Mouse (Mus musculus) heart, adult 2 months (tissue): ENCODE measurements around the gene Slit3.

Experiments
- CTCF ChIP-seq: fragments of 200-600 bp; IDR thresholded peaks from 2 replicates; pipeline ENCODE4 v1.8.1; 2022; ENCODE audit warnings: antibody characterized with exemption, mild to moderate bottlenecking, moderate library complexity
- EP300 ChIP-seq: fragments of 200-500 bp; IDR thresholded peaks from 2 replicates; pipeline ENCODE4 v1.6.1; 2011; ENCODE audit warnings: low read depth, low read length, control low read depth; ENCODE audit not compliant: insufficient read depth
- POLR2A ChIP-seq: fragments of 200-500 bp; IDR thresholded peaks from 2 replicates; pipeline ENCODE4 v1.6.1; 2011; ENCODE audit warnings: mild to moderate bottlenecking, low read depth, low read length, control low read depth; ENCODE audit not compliant: insufficient read depth

DNA sequence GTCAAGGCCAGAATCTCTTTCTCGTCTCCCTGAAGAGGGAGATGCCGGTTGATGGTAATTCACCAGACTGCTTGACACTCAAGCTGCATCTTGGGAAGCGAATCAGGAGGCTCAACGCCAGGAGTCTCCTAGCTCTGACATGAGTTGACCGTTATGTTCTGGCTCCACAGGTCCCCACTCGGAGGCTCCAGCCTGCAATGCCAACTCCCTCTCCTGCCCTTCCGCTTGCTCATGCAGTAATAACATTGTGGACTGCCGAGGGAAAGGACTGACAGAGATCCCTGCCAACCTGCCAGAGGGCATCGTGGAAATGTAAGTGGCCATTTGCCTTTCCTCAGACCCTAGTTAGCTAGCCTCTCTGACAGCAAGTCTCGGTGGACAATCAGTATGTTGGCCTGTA lies 457.8 kb downstream of the Slit3 start:
- TF ChIP-seq POLR2A, result no peak
- TF ChIP-seq CTCF, result no peak
- no peak for TF ChIP-seq EP300
